Mouse (Mus musculus) stomach, embryonic 15.5 days (tissue): Measurements from ENCODE around the gene Mroh2a. TPM values are rescaled to one million over a fixed set of nuclear protein-coding genes. Genes with fewer than 3 reads are reported as not detected.

Source experiments
- ATAC-seq: fragments of 200-750 bp; cut with Nextera tagmentation; 2 replicates; pipeline ENCODE4 v1.8.0; 2017; ENCODE audit warnings: low read depth, moderate number of reproducible peaks, moderate TSS enrichment; ENCODE audit not compliant: insufficient read depth, low FRiP score
- H3K27ac ChIP-seq: fragments of 300-500 bp; sonication (generic); 2 replicates; pipeline ENCODE4 v1.5.1; 2015; ENCODE audit warnings: mild to moderate bottlenecking, inconsistent platforms
- H3K27me3 ChIP-seq: fragments of 300-500 bp; sonication (generic); replicated peaks from 2 replicates; pipeline ENCODE4 v1.6.1; 2015; ENCODE audit warnings: inconsistent platforms
- H3K36me3 ChIP-seq: fragments of 300-500 bp; sonication (generic); 2 replicates; pipeline ENCODE4 v1.6.1; 2015; ENCODE audit warnings: inconsistent platforms
- H3K4me1 ChIP-seq: fragments of 300-500 bp; sonication (generic); 2 replicates; pipeline ENCODE4 v1.6.1; 2015; ENCODE audit warnings: inconsistent platforms
- H3K4me2 ChIP-seq: fragments of 300-500 bp; sonication (generic); 2 replicates; pipeline ENCODE4 v1.6.1; 2015; ENCODE audit warnings: mild to moderate bottlenecking, inconsistent platforms
- H3K4me3 ChIP-seq: fragments of 300-500 bp; sonication (generic); replicated peaks from 2 replicates; pipeline ENCODE4 v1.5.1; 2015; ENCODE audit warnings: inconsistent platforms
- H3K9ac ChIP-seq: fragments of 300-500 bp; sonication (generic); 2 replicates; pipeline ENCODE4 v1.6.1; 2015; ENCODE audit warnings: inconsistent platforms
- H3K9me3 ChIP-seq: fragments of 300-500 bp; sonication (generic); 2 replicates; pipeline ENCODE4 v1.6.1; 2016; ENCODE audit warnings: inconsistent platforms
- WGBS: fragments of 180-500 bp; shearing (Covaris S2); methylation state at CpG from one replicate; pipeline ENCODE4 v1.1.7; 2015; 5-methylcytosine and 5-hydroxymethylcytosine counted together
- polyA plus RNA-seq: library from polyadenylated mRNA; unstranded; fragments of >200 nt; fragmentation: Nextera tagmentation; extraction: Ambion mirVana; gene quantifications from 2 replicates; pipeline ENCODE4 v1.2.1, GENCODE M21; 2015

The Mroh2a gene
- polyA plus RNA-seq, 1 experiment from 2014 or later: 1.2 TPM

DNA sequence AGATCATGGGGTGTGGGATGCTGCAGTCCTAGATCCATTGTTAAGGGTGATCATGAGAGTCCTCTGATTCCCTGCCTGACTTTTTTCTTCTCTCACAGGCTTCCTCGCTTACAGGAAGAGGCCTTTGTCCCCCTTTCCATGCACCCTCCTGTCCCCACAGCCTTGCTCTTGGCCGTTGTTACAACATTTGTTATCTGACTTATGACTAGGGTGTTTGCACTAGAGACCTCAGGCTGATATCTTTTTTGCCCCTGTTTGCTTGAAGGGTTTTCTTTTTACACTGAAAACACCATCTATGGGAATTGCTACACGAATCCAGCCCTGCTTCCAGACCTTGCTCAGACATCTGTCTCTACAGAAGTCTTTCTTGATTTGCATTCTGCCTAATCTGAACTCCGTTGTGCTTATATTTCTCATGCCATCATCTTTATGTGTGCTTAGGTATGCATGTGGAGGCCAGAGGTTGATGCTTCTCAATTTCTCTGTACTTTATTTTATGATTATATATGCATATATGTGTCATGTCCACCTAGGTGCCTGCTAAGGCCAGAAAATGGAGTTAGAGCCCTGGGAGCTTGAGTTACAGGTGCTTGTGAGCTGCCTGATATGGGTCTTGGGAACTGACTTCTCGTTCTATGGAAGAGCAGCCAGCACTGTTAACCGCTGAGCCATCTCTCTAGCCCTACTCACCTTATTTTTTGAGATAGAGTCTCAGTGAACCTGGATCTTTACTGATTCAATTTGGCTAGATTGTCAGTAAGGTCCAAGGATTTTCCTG lies 78.4 kb downstream of the Mroh2a start:
- no peak overlapping the region for H3K4me3 ChIP-seq
- no peaks in the 10 kb centered on the region; the same call in 1 of the 2 replicates for H3K9me3 ChIP-seq
- no peaks in the 10 kb centered on the region for H3K36me3 ChIP-seq
- no peak overlapping the region for H3K27ac ChIP-seq
- 0 out of 2 replicates have a peak, but pooled peaks have one; percentile 25 for ATAC-seq
- H3K9ac ChIP-seq: no peak overlapping the region
- 39% methylated on average over 6 of the region's 6 CpGs for WGBS
- no peaks in the 10 kb centered on the region for H3K27me3 ChIP-seq
- no peaks in the 10 kb centered on the region for H3K4me1 ChIP-seq
- H3K4me2 ChIP-seq: no peak overlapping the region

DNA sequence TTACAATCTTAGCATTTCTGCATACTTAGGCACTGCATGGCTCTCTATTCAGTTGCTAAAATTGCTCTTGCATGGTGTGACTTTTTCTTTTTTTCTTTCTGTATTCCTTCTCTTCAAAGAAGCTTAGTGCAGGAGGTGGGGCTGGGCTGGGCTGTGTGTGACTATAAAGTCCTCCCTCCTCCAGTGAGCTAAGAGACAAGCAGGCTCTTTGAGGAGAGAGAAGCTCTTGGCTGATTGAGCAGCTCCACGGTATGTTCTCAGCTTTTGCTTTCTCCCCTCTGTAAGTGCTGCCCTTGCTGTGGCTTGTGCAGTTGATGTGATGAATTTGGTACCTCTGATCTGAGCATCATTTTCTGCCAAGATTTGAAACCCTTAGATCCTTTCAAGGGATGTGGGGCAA lies 79.8 kb downstream of the Mroh2a start:
- no peak overlapping the region for H3K4me3 ChIP-seq
- H3K4me1 ChIP-seq: no peaks in the 10 kb centered on the region
- H3K36me3 ChIP-seq: no peaks in the 10 kb centered on the region
- no peak overlapping the region for H3K9ac ChIP-seq
- no peak for ATAC-seq
- H3K27ac ChIP-seq: no peak overlapping the region
- WGBS: 61% methylated on average over 1 of the region's 1 CpGs
- no peaks in the 10 kb centered on the region for H3K27me3 ChIP-seq
- H3K4me2 ChIP-seq: no peak overlapping the region
- H3K9me3 ChIP-seq: no peaks in the 10 kb centered on the region; the same call in 1 of the 2 replicates

GRCm38 (mm10) chr1:88307180-88307579 lies 80.4 kb downstream of the Mroh2a start:
- Histone ChIP-seq H3K27me3 (no peaks in the 10 kb centered on the region), H3K4me3 (no peak overlapping the region), H3K9me3 (no peaks in the 10 kb centered on the region; the same call in 1 of the 2 replicates), H3K36me3 (no peaks in the 10 kb centered on the region), H3K9ac (no peak overlapping the region), H3K4me1 (no peaks in the 10 kb centered on the region), H3K4me2 (no peak overlapping the region), H3K27ac (no peak overlapping the region)
- ATAC-seq: no peak
- WGBS: 65% methylated on average over 12 of the region's 12 CpGs

GRCm38 (mm10) chr1:88309020-88309419 lies 82.2 kb downstream of the Mroh2a start:
- no peak overlapping the region for H3K4me3 ChIP-seq
- H3K9ac ChIP-seq: no peak overlapping the region
- no peak overlapping the region for H3K27ac ChIP-seq
- no peak overlapping the region for H3K4me2 ChIP-seq
- H3K36me3 ChIP-seq: no peaks in the 10 kb centered on the region
- no peaks in the 10 kb centered on the region; the same call in 1 of the 2 replicates for H3K9me3 ChIP-seq
- no peaks in the 10 kb centered on the region for H3K27me3 ChIP-seq
- H3K4me1 ChIP-seq: no peaks in the 10 kb centered on the region
- ATAC-seq: no peak
- WGBS: 47% methylated on average over 2 of the region's 2 CpGs

- Histone ChIP-seq H3K9me3 (no peaks in the 10 kb centered on the region; the same call in 1 of the 2 replicates), H3K36me3 (no peaks in the 10 kb centered on the region), H3K27me3 (no peaks in the 10 kb centered on the region), H3K4me1 (no peaks in the 10 kb centered on the region), H3K4me3 (no peak overlapping the region), H3K4me2 (no peak overlapping the region), H3K9ac (no peak overlapping the region), H3K27ac (no peak overlapping the region)
- WGBS: 50% methylated on average over 3 of the region's 3 CpGs
- ATAC-seq: no peak
Measured at GRCm38 (mm10) chr1:88309905-88310304, 83.1 kb downstream of the Mroh2a start.

- no peak for ATAC-seq
- Histone ChIP-seq H3K9ac (no peak overlapping the region), H3K9me3 (no peaks in the 10 kb centered on the region; the same call in 1 of the 2 replicates), H3K4me2 (no peak overlapping the region), H3K36me3 (no peaks in the 10 kb centered on the region), H3K4me3 (no peak overlapping the region), H3K27ac (no peak overlapping the region), H3K4me1 (no peaks in the 10 kb centered on the region), H3K27me3 (no peaks in the 10 kb centered on the region)
- WGBS: 60% methylated on average over 3 of the region's 3 CpGs
Measured at GRCm38 (mm10) chr1:88310349-88310748, 83.6 kb downstream of the Mroh2a start.

Other genes with a start within 250 kb of the Mroh2a start
- 29.2 and 33.5 TPM in 2 replicates for gene Usp40, start 218.4 kb upstream of the Mroh2a start, polyA plus RNA-seq
- 0.28 TPM in 1 of 2 replicates, not detected in the other for gene Ugt1a10, start 171.6 kb upstream of the Mroh2a start, polyA plus RNA-seq
- 1.7 and 1.8 TPM in 2 replicates for gene Ugt1a9, start 156.2 kb upstream of the Mroh2a start, polyA plus RNA-seq
- not detected in 2 replicates for gene Ugt1a8, start 139.2 kb upstream of the Mroh2a start, polyA plus RNA-seq
- 12.5 and 19.6 TPM in 2 replicates for gene Ugt1a7c, start 131.9 kb upstream of the Mroh2a start, polyA plus RNA-seq
- 2.6 and 3.9 TPM in 2 replicates for gene Ugt1a6b, start 123.7 kb upstream of the Mroh2a start, polyA plus RNA-seq
- 29.2 and 29.4 TPM in 2 replicates for gene Ugt1a6a, start 92.2 kb upstream of the Mroh2a start, polyA plus RNA-seq
- gene Ugt1a5, start 61.0 kb upstream of the Mroh2a start, polyA plus RNA-seq: not detected in 2 replicates
- 0.23 and 0.50 TPM in 2 replicates for gene Ugt1a2, start 26.4 kb upstream of the Mroh2a start, polyA plus RNA-seq
- 8.4 and 10.1 TPM in 2 replicates for gene Dnajb3, start 21.2 kb upstream of the Mroh2a start, polyA plus RNA-seq
- gene Ugt1a1, start 15.0 kb upstream of the Mroh2a start, polyA plus RNA-seq: 5.3 and 7.1 TPM in 2 replicates
- gene Hjurp, start 50.6 kb downstream of the Mroh2a start, polyA plus RNA-seq: 162 and 176 TPM in 2 replicates
- not detected in 2 replicates for gene Trpm8, start 50.7 kb downstream of the Mroh2a start, polyA plus RNA-seq
- gene Spp2, start 180.0 kb downstream of the Mroh2a start, polyA plus RNA-seq: 10.1 and 21.7 TPM in 2 replicates